Mouse (Mus musculus): ENCODE data around the gene Ndufs7.

Gene Ndufs7

DNA sequence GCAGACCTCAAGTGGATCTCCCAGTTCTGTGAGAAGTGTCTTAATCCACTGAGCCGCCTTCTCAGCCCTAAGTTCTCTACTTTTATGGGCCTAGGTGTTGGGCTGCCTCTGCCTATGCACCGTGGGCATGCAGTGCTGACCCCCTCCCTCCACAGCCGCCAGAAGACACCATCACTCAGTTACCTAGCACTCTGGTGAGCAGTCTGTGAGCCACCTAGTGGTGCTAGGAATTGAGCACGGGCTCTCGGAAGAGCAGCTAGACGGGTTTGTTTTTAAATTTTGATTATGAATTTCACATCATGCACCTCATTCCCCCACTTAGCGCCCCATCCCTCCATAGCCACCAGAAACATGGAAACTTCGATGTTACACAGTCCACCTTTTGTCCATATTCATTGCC is 39.7 kb downstream of the Ndufs7 start:
- in situ Hi-C loops (cut with MboI, MseI) = no loop called here

GRCm38 (mm10) chr10:80292251-80293146 is 43.6 kb downstream of the Ndufs7 start, which contains the start of gene Rps15:
Gene Rps15, plus strand, starts transcription at chr10:80292453.
- in situ Hi-C loops (cut with MboI, MseI) = no loop called here

DNA sequence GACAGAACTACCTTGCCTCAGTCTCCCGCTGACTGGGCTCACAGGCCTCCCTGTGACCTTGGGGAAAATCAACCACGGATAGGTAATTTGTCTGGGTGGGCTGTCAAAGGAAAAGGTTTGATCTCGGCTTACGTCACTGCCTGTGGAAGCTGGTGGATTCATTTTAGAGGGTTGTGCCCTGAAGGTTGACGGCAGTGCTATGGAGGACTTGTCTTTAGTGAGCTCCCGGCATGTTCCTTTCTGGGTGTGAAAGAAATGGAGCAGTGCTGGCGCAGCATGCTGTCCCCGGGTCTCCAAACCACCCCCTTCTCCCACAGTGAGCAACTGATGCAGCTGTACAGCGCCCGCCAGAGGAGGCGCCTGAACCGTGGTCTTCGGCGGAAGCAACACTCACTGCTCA is 44.4 kb downstream of the Ndufs7 start:
- in situ Hi-C loops (cut with MboI, MseI) = no loop called here

DNA sequence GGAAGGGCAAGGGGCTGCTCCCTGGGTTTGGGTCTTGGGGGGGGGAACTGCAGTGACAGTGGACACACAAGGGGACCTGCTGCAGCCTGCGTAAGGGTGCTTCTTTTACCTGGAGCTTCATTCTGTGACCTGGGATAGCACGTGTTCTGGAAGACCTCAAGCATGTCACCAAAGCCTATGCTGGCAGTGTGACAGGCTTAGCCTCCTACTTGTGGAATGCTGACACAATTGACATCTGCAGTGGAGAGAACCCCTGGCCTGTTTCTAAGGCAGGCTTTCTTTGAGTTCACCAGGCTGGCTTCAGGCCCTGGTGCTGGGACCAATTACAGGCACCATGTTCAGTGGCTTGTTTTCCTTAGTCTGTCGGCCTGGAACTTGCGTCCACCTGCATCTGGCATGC is 45.4 kb downstream of the Ndufs7 start:
- in situ Hi-C loops (cut with MboI, MseI) = no loop called here

DNA sequence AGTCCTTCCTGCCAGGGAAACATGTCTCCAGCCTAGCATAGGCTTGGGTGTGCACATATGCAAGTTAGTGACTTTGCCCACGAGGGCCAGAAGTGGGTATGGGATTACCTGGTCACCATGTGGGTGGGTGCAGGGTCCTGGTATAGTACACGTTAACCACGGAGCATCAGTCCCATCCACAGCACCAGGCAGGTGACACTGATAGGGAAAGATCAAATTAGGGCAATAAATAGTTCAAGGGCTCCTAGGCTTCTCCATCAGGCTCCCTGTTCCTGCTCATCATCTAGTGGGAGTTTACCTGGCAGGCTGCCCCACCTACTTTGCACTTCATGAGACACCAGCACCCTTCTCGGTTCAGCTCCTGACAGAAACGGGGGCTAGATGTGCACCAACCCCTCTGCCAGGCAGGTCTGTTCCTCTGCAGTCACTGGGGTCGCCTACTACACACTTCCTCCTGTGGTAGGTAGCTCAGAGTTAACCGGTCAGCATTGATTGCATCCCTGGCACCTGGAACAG is 45.9 kb downstream of the Ndufs7 start:
- in situ Hi-C loops (cut with MboI, MseI) = no loop called here

DNA sequence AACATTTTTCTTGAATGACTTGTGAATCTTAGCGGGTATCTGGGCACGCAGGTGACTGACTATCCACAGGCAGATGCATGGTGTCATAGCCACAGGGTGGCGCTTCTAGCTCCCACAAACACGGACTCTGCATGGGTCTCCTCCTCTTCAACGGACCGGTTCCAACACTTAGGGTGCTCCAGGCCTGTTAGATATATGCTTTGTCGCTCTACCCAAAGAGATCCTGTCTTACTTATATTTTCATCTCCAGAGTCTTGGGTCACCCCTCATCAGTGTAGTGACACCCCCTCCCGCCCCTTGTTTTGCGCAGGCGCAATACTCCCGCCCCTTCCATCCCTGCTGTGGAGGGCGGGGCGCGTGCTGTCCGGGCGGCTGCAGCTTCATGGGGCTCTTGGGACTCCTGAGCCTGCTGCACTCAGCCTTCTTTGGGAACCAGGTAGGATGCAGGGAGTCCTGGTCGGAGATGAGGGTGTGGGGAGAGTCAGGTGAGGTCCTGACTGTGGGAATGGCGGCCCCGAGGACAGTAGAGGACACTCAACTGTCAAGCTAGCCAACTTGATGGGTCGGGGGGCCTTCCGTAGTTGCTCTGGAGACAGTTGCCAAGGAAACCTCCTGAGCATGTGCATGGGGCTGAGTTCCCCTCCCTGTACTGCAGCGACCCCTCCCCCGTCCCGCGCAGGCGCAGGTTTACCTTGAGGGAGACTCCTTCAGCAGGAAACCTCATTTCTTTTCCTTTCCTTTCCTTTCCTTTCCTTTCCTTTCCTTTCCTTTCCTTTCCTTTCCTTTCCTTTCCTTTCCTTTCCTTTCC is 46.9 kb downstream of the Ndufs7 start, which contains the start of gene Apc2:
Gene Apc2, plus strand, starts transcription at position 360 of the 808 bp plus-strand sequence.
- in situ Hi-C loops (cut with MboI, MseI) = no loop called here

DNA sequence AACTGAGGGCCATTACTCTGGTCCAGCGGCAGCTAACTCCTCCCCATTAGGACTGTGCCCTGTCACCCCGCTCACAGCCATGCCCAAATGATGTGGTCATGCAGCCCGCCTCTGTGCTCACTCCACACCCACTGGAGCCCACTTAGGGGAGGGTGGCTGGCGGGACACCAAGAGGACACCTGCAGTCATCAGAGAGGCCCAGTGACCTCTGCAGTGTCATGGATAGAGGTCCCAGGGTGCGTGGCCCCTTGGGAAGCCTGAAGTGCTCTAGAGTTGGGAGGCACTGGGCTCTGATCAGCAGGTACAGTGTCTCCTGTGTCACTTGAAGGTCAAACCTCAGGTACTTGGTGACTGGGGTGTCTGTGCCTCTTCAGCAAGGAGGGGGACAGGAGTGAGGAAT is 47.9 kb downstream of the Ndufs7 start:
- in situ Hi-C loops (cut with MboI, MseI) = no loop called here

GRCm38 (mm10) chr10:80297526-80298133 is 48.7 kb downstream of the Ndufs7 start:
- in situ Hi-C loops (cut with MboI, MseI) = no loop called here

DNA sequence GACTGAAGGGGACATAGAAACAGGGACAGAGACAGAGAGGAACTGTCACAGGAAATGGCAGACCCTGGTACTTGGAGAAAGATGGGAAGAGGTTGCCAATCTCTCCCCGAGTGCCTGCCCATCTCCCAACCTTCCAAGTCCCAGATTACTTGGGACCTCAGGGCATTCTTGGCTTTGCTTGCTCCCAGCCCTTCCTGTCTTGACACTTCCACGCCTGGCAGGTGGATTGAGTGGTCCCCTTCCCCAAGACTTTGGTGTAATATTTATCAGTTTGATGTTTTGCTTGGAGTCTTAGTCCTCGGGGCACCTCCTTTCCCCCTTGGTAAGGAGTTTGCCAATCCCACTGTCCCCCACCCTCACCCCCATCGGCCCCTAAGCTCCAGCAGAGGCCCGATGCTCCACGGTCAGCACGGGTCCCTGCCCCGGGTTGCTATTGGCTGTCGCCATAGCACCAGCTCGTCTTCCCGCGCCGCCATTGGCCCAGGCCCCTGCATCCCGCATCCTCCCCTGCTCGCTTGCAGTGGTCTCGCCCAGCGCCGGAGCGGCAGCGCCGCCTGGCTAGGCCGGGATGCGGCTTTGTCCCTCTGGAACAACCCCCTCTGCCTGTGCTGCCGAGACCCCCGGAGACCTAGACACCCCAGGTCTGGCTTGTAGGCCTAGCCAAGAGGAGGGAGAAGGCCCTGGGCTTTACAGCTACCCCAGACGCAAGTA is 49.8 kb downstream of the Ndufs7 start:
- in situ Hi-C loops (cut with MboI, MseI) = no loop called here

GRCm38 (mm10) chr10:80299301-80299700 is 50.4 kb downstream of the Ndufs7 start:
- in situ Hi-C loops (cut with MboI, MseI) = no loop called here

- in situ Hi-C loops (cut with MboI, MseI) = no loop called here
Measured at GRCm38 (mm10) chr10:80299824-80300223, 50.9 kb downstream of the Ndufs7 start.

- in situ Hi-C loops (cut with MboI, MseI) = no loop called here
Measured at GRCm38 (mm10) chr10:80300672-80301181, 51.8 kb downstream of the Ndufs7 start.

DNA sequence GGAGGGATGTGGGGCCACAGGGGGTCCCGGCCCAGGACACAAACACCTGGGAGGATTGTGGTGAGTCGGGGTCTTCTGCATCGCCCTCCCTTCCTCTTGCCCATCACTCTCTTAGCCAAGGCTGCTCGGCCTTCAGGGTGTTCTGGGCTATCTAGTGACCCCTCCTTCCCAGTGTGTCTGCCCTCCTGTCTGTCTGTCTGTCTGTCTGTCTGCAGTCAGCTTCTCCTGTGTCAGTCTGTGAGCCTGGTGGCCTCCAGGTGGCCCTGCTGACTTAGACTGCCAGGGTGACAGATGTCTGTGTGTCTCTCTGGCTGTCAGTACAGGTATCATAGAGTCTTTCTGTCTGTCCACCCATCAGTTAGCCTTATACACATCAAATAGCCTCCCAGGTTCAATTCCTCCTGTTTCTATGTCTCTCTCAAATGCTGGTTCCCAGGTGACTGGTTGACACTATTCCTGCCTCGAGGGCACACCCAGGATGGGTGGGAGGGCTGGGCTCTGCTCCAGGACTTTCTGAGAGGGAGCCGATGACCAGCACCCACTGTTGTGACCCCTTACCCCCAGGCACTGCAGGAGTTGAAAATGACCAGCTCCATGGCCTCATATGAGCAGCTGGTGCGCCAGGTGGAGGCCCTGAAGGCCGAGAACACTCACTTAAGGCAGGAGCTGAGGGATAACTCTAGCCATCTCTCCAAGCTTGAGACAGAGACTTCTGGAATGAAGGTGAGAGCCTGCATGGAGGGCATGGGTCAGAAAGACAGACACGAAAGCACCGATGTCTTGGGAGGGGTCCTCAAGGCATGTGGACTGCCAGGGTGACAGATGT is 52.5 kb downstream of the Ndufs7 start:
- in situ Hi-C loops (cut with MboI, MseI) = no loop called here

DNA sequence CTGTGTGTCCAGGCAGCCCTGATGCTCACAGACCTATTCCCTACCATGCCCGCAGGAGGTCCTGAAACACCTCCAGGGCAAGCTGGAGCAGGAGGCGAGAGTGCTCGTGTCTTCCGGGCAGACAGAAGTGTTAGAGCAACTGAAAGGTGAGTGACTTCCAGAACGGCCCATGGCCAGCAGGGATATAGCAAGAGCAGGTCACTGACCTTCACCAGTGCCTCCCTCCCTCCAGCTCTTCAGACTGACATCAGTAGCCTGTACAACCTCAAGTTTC is 53.1 kb downstream of the Ndufs7 start:
- in situ Hi-C loops (cut with MboI, MseI) = no loop called here

DNA sequence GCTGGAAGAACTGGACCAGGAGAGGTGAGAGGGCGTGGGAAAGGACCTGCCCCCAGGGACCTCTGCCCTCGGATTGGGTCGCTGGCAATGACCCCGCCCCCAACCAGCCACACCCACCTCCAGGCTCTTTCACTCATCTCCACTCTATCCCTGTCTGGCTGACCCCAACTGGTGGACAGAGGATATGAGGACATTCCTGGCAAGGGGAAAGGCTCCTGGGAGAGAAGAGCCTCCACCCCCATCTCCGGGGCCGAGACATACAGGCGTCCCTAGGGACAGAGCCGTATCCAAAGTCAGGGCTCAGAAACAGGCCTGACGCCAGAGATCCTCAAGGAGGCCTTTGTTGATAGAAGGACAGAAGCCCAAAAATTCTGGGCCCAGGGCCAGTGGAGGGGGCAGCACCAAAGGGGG is 53.6 kb downstream of the Ndufs7 start:
- in situ Hi-C loops (cut with MboI, MseI) = no loop called here

DNA sequence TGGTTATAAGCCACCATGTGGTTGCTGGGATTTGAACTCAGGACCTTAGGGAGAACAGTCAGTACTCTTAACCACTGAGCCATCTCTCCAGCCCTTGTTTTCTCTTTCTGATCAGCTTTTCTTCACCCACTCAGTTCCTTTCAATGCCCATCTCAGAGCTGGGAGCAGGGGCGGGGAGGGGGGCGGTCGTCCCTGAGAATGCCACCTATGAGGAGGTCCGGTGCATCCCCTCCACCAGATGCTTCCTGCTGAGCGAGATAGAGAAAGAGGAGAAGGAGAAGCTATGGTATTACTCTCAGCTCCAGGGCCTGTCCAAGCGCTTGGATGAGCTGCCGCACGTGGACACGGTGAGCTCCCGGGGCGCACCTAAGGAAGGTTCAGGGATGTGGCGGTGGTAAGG is 55.5 kb downstream of the Ndufs7 start:
- in situ Hi-C loops (cut with MboI, MseI) = no loop called here

DNA sequence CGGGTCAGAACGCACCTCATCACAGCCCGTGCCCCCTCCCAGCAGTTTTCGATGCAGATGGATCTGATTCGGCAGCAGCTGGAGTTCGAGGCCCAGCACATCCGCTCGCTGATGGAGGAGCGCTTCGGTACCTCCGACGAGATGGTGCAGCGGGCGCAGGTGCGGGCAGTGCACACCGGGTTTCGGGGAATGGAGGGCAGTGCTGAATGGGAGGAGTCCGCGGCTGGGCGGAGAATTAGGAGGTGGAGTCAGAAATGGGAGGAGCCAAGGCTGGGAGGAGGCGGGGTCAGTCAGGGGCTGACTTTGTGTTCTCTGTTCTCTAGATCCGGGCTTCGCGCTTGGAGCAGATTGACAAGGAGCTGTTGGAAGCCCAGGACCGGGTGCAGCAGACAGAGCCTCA is 55.9 kb downstream of the Ndufs7 start:
- in situ Hi-C loops (cut with MboI, MseI) = no loop called here
